In the genomic region with DNA sequence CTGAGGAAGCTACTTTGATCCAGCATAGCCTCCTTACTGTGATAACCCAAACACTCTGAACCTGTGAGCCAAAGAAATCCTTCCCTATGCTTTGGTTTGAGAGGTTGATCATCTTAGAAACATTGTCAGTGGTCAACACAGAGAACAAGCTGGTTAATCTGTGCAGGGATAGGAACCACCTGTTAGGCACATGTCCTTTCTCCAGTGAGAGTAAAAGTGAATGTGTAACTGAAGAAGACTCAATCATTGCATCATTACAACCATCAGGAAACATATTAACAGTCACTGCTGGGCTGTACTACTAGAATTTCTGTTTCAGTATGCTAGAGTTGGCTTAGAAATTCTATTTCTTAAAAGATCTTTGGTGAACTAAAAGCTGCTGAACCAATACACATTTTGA, we compare ENCODE assay signal across 23 mouse cellular contexts.
"Had no signal": no experiment of that assay in that cellular context is flagged by ENCODE, and none has a peak within 500 bp of the region (broad histone marks: within the 10 kb centered on the region; RNA-seq: fewer than 3 reads in every experiment).

No protein-coding gene starts in this region.

- H3K9ac ChIP-seq: forebrain, embryonic 15.5 days; forebrain, postnatal 0 days; heart, embryonic 13.5 days; heart, embryonic 15.5 days; hindbrain, embryonic 13.5 days; hindbrain, embryonic 15.5 days; limb, embryonic 13.5 days; limb, embryonic 15.5 days; liver, embryonic 12.5 days; liver, embryonic 14.5 days had no signal

- H3K9me3 ChIP-seq: forebrain, embryonic 15.5 days; heart, embryonic 13.5 days; heart, embryonic 15.5 days; hindbrain, embryonic 13.5 days; hindbrain, embryonic 15.5 days; limb, embryonic 13.5 days; limb, embryonic 15.5 days; liver, embryonic 12.5 days had no signal

- DNase-seq: forebrain, postnatal 0 days; gastrocnemius, postnatal 14 days; gastrocnemius, postnatal 36 days; heart, adult 11 months; heart, adult 2 months; heart, postnatal 14 days; heart, postnatal 36 days; layer of hippocampus, adult 9-11 months; layer of hippocampus, postnatal 36 days; left cerebral cortex, postnatal 4 days; lung, adult 18-20 months had no signal

- ATAC-seq: forebrain, embryonic 15.5 days; forebrain, postnatal 0 days; hindbrain, postnatal 0 days; intestine, embryonic 16.5 days; liver, embryonic 12.5 days had no signal

- H3K4me1 ChIP-seq: heart, embryonic 13.5 days; heart, embryonic 15.5 days; limb, embryonic 13.5 days; limb, embryonic 15.5 days; liver, embryonic 12.5 days had no signal

- H3K4me2 ChIP-seq: forebrain, embryonic 15.5 days; heart, embryonic 11.5 days; heart, embryonic 13.5 days; heart, embryonic 15.5 days; hindbrain, embryonic 13.5 days; hindbrain, embryonic 15.5 days; limb, embryonic 13.5 days; limb, embryonic 15.5 days; liver, embryonic 12.5 days had no signal

- H3K36me3 ChIP-seq: forebrain, embryonic 15.5 days; heart, embryonic 13.5 days; heart, embryonic 15.5 days; hindbrain, embryonic 13.5 days; hindbrain, embryonic 15.5 days; limb, embryonic 13.5 days; limb, embryonic 15.5 days; liver, embryonic 12.5 days had no signal

- H3K27me3 ChIP-seq: forebrain, embryonic 15.5 days; heart, embryonic 13.5 days; heart, embryonic 15.5 days; hindbrain, embryonic 13.5 days; hindbrain, embryonic 15.5 days; limb, embryonic 13.5 days; limb, embryonic 15.5 days; liver, embryonic 12.5 days had no signal

- H3K4me3 ChIP-seq: forebrain, embryonic 15.5 days; heart, adult 2 months; heart, embryonic 13.5 days; heart, embryonic 15.5 days; hindbrain, embryonic 13.5 days; hindbrain, embryonic 15.5 days; limb, embryonic 13.5 days; limb, embryonic 15.5 days; liver, embryonic 12.5 days had no signal

- H3K27ac ChIP-seq: forebrain, embryonic 15.5 days; heart, adult 2 months; heart, embryonic 13.5 days; heart, embryonic 15.5 days; hindbrain, embryonic 13.5 days; hindbrain, embryonic 15.5 days; hindbrain, postnatal 0 days; limb, embryonic 13.5 days; limb, embryonic 15.5 days; liver, embryonic 12.5 days; liver, embryonic 14.5 days had no signal
